Mouse (Mus musculus): ENCODE measurements around the gene Rnf26. TPM values are rescaled to one million over a fixed set of nuclear protein-coding genes. Genes with fewer than 3 reads are reported as not detected.

The Rnf26 gene
- polyA plus RNA-seq, 1 experiment from 2014 or later = 61.1 TPM

- ATAC-seq (replicated peaks; ENCODE audit: low FRiP score) (no peak), DNase-seq (ENCODE audit: low spot score) (no peak)
- Histone ChIP-seq H3K4me2 (peak overlapping the region; percentile 89), H3K27ac (ENCODE audit: low read depth, low read length) (no peak overlapping the region), H3K36me3 (ENCODE audit: control insufficient read depth, insufficient read depth, low read length) (no peaks in the 10 kb centered on the region), H3K9ac (ENCODE audit: low read depth, low read length) (peak overlapping the region; percentile 41), H3K4me1 (replicated peaks; ENCODE audit: control insufficient read depth, insufficient read depth, low read length) (peaks cover 31% of the 10 kb centered on the region), H3K9me3 (ENCODE audit: control insufficient read depth, low read length) (no peaks in the 10 kb centered on the region), H3K27me3 (replicated peaks; ENCODE audit: control insufficient read depth, insufficient read depth, low read length) (peaks cover 15% of the 10 kb centered on the region; the same call in 1 of the 2 replicates), H3K4me3 (ENCODE audit: low read depth, low read length) (peak overlapping the region; percentile 52)
- WGBS = 14% methylated on average over 23 of the region's 23 CpGs
Measured at GRCm38 (mm10) chr9:44083392-44084121, 29.8 kb downstream of the Rnf26 start.

GRCm38 (mm10) chr9:44082266-44082665, 31.1 kb downstream of the Rnf26 start:
- 83% methylated on average over 5 of the region's 5 CpGs for WGBS
- Histone ChIP-seq H3K9ac (ENCODE audit: low read depth, low read length) (no peak overlapping the region), H3K27me3 (replicated peaks; ENCODE audit: control insufficient read depth, insufficient read depth, low read length) (peaks cover 16% of the 10 kb centered on the region; the same call in 1 of the 2 replicates), H3K4me2 (no peak overlapping the region), H3K4me3 (ENCODE audit: low read depth, low read length) (no peak overlapping the region), H3K4me1 (replicated peaks; ENCODE audit: control insufficient read depth, insufficient read depth, low read length) (peaks cover 22% of the 10 kb centered on the region), H3K27ac (ENCODE audit: low read depth, low read length) (no peak overlapping the region), H3K36me3 (ENCODE audit: control insufficient read depth, insufficient read depth, low read length) (no peaks in the 10 kb centered on the region), H3K9me3 (ENCODE audit: control insufficient read depth, low read length) (no peaks in the 10 kb centered on the region)
- ATAC-seq (replicated peaks; ENCODE audit: low FRiP score) (no peak), DNase-seq (ENCODE audit: low spot score) (no peak)

GRCm38 (mm10) chr9:44081581-44081980, 31.7 kb downstream of the Rnf26 start:
- ATAC-seq (replicated peaks; ENCODE audit: low FRiP score) = no peak

GRCm38 (mm10) chr9:44080953-44081352, 32.4 kb downstream of the Rnf26 start:
- H3K27ac ChIP-seq (ENCODE audit: low read depth, low read length) = no peak overlapping the region
- 75% methylated on average over 5 of the region's 5 CpGs for WGBS
- H3K4me1 ChIP-seq (replicated peaks; ENCODE audit: control insufficient read depth, insufficient read depth, low read length) = peaks cover 17% of the 10 kb centered on the region
- H3K27me3 ChIP-seq (replicated peaks; ENCODE audit: control insufficient read depth, insufficient read depth, low read length) = peaks cover 8% of the 10 kb centered on the region; the same call in 1 of the 2 replicates
- ATAC-seq (replicated peaks; ENCODE audit: low FRiP score) = no peak
- H3K9me3 ChIP-seq (ENCODE audit: control insufficient read depth, low read length) = no peaks in the 10 kb centered on the region
- no peak overlapping the region for H3K4me3 ChIP-seq (ENCODE audit: low read depth, low read length)
- H3K4me2 ChIP-seq = no peak overlapping the region
- DNase-seq (ENCODE audit: low spot score) = no peak
- H3K36me3 ChIP-seq (ENCODE audit: control insufficient read depth, insufficient read depth, low read length) = no peaks in the 10 kb centered on the region
- no peak overlapping the region for H3K9ac ChIP-seq (ENCODE audit: low read depth, low read length)

More at GRCm38 (mm10) chr9:44081581-44081980, 31.7 kb downstream of the Rnf26 start:
- Histone ChIP-seq H3K9me3 (ENCODE audit: control insufficient read depth, low read length) (no peaks in the 10 kb centered on the region), H3K9ac (ENCODE audit: low read depth, low read length) (no peak overlapping the region), H3K27ac (ENCODE audit: low read depth, low read length) (no peak overlapping the region), H3K36me3 (ENCODE audit: control insufficient read depth, insufficient read depth, low read length) (no peaks in the 10 kb centered on the region), H3K27me3 (replicated peaks; ENCODE audit: control insufficient read depth, insufficient read depth, low read length) (peaks cover 13% of the 10 kb centered on the region; the same call in 1 of the 2 replicates), H3K4me1 (replicated peaks; ENCODE audit: control insufficient read depth, insufficient read depth, low read length) (peaks cover 17% of the 10 kb centered on the region), H3K4me3 (ENCODE audit: low read depth, low read length) (no peak overlapping the region), H3K4me2 (no peak overlapping the region)
- WGBS = 71% methylated on average over 5 of the region's 5 CpGs
- DNase-seq (ENCODE audit: low spot score) = no peak

GRCm38 (mm10) chr9:44079997-44080780, 33.1 kb downstream of the Rnf26 start:
- Histone ChIP-seq H3K4me1 (replicated peaks; ENCODE audit: control insufficient read depth, insufficient read depth, low read length) (peaks cover 14% of the 10 kb centered on the region), H3K9ac (ENCODE audit: low read depth, low read length) (no peak overlapping the region), H3K27me3 (replicated peaks; ENCODE audit: control insufficient read depth, insufficient read depth, low read length) (peaks cover 4% of the 10 kb centered on the region; the same call in 1 of the 2 replicates), H3K36me3 (ENCODE audit: control insufficient read depth, insufficient read depth, low read length) (no peaks in the 10 kb centered on the region), H3K4me2 (no peak overlapping the region), H3K27ac (ENCODE audit: low read depth, low read length) (no peak overlapping the region), H3K9me3 (ENCODE audit: control insufficient read depth, low read length) (no peaks in the 10 kb centered on the region), H3K4me3 (ENCODE audit: low read depth, low read length) (no peak overlapping the region)
- no peak for ATAC-seq (replicated peaks; ENCODE audit: low FRiP score)
- 59% methylated on average over 10 of the region's 10 CpGs for WGBS
- DNase-seq (ENCODE audit: low spot score) = no peak

- H3K4me2 ChIP-seq = no peak overlapping the region
- peaks cover 4% of the 10 kb centered on the region; the same call in 1 of the 2 replicates for H3K27me3 ChIP-seq (replicated peaks; ENCODE audit: control insufficient read depth, insufficient read depth, low read length)
- DNase-seq (ENCODE audit: low spot score) = no peak
- no peak overlapping the region for H3K4me3 ChIP-seq (ENCODE audit: low read depth, low read length)
- H3K27ac ChIP-seq (ENCODE audit: low read depth, low read length) = no peak overlapping the region
- H3K9me3 ChIP-seq (ENCODE audit: control insufficient read depth, low read length) = no peaks in the 10 kb centered on the region
- no peak for ATAC-seq (replicated peaks; ENCODE audit: low FRiP score)
- no peak overlapping the region for H3K9ac ChIP-seq (ENCODE audit: low read depth, low read length)
- WGBS = 41% methylated on average over 16 of the region's 16 CpGs
- H3K36me3 ChIP-seq (ENCODE audit: control insufficient read depth, insufficient read depth, low read length) = no peaks in the 10 kb centered on the region
- H3K4me1 ChIP-seq (replicated peaks; ENCODE audit: control insufficient read depth, insufficient read depth, low read length) = peaks cover 9% of the 10 kb centered on the region
Measured at GRCm38 (mm10) chr9:44078955-44079756, 34.2 kb downstream of the Rnf26 start.

GRCm38 (mm10) chr9:44078136-44078797, 35.0 kb downstream of the Rnf26 start:
- Histone ChIP-seq H3K4me2 (no peak overlapping the region), H3K9ac (ENCODE audit: low read depth, low read length) (no peak overlapping the region), H3K4me3 (ENCODE audit: low read depth, low read length) (no peak overlapping the region), H3K9me3 (ENCODE audit: control insufficient read depth, low read length) (no peaks in the 10 kb centered on the region), H3K4me1 (replicated peaks; ENCODE audit: control insufficient read depth, insufficient read depth, low read length) (peaks cover under 1% of the 10 kb centered on the region; the same call in 1 of the 2 replicates), H3K27ac (ENCODE audit: low read depth, low read length) (no peak overlapping the region), H3K36me3 (ENCODE audit: control insufficient read depth, insufficient read depth, low read length) (no peaks in the 10 kb centered on the region), H3K27me3 (replicated peaks; ENCODE audit: control insufficient read depth, insufficient read depth, low read length) (peaks cover 4% of the 10 kb centered on the region; the same call in 1 of the 2 replicates)
- ATAC-seq (replicated peaks; ENCODE audit: low FRiP score) (no peak), DNase-seq (ENCODE audit: low spot score) (no peak)
- WGBS = 77% methylated on average over 10 of the region's 10 CpGs

Measured in liver, embryonic 11.5 days (tissue).